Mouse (Mus musculus) kidney, adult 11 months (tissue): ENCODE measurements around the gene H1fnt.
A peak's percentile ranks its signal among the peaks of the same experiment; 100 is the strongest.

ENCODE experiments used
- DNase-seq: peaks from one replicate; pipeline ENCODE4 v3.0.0; 2022

H1fnt gene

DNA sequence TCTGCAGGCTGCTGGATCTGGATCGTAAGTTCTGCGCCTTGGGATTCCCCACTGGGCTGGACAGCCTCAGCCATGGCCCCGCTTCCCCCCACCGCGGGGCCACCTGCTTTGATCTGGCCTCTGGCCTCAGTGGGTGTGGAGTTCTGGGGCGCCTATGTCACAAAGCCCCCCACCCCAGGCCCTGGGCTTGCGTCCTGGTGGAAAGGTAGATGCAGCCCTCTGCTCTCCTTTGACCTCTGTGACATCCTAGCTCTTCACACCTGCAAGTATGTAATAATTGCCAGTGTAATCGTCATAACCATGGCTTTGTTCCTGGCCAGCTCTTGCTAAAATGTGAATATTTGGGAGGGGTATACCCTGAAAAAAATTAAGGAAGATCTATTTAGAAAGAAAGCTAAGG lies at the start of gene H1fnt:
TSS of gene H1fnt (minus strand) at position 101 of the 400 bp plus-strand sequence.
- no peak for DNase-seq

DNA sequence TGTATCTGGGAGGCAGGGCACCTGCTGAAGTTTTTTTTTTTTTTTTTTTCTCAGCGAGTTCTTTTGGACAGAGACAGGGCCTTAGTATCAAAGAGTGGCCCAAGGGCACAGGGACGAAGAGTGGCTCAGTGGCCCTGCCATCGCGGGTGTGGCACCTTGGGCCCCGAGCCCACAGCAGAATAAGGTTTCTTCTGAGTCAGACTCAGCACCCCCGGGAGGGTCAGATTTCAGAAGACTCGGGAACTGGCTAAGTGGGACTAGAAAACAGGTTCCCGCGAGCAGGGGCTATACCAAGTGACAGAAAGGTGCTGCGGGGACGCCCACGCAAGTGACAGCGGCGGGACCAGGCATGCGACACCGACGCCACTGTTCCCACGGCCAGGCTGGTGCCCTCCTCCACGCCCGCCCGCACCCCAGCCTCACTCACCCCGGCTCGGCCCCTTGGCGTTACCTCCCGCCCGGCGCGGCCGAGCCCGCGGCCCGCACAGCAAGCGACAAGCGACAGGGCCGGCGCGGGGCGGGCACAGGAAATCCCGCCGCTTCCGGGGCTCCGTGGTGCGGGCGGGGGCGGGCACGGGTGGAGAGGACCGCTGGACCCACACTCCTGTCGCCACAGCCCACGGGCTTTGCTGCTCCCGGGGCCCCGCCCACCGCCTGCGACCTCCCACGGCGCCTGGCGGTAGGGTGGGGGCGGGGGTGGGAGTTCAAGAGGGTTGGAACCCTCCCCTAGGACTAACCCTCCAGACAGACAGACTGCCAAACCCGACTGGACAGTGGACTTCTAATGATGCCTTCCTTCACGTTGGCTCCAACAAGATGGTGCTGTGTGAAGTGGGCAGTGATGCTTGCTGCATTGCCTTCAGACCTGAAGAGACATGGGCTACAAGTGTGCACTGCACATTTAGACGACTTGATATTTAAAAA lies 38.8 kb upstream of the H1fnt start, which contains the start of gene Zfp641:
TSS of gene Zfp641 (minus strand) at position 534 of the 924 bp plus-strand sequence.
- DNase-seq: no peak

DNA sequence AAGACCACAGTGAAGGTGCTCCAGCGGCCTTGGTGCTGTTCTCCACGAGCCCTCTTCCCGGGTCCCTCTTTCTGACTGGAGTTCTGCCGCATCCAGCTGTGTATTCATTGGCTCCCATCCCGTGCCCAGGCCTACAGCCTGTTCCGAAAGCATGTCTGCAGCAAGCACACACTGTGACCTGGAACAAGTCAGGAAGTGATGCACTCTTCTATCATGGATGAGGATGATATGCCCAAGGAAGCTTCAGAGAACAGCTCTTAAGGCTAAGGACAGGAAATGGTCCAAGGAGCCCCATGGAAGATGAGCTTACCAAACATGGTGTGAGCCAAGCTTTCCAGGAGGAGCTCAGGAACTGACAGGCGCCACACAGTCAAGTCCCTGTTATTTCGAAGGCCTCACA lies 36.6 kb upstream of the H1fnt start:
- no peak for DNase-seq

DNA sequence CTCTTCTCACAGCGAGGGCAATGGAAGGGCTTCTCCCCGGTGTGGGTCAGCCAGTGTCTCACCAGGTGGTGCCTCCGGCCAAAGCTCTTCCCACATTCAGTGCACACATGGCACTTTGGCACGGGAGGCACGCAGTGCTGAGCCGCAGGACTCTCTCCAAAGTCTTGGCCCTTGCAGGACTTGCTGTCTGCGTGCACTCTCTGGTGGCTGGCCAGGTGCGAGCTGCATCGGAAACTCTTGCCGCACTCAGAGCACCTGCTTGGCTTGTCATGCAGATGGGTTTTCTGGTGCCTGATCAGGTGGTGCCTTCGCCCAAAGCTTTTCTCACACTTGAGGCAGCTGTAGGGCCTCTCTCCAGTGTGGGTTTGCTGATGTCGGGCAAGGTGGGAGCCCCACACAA lies 31.5 kb upstream of the H1fnt start:
- DNase-seq: peak; percentile 32

DNA sequence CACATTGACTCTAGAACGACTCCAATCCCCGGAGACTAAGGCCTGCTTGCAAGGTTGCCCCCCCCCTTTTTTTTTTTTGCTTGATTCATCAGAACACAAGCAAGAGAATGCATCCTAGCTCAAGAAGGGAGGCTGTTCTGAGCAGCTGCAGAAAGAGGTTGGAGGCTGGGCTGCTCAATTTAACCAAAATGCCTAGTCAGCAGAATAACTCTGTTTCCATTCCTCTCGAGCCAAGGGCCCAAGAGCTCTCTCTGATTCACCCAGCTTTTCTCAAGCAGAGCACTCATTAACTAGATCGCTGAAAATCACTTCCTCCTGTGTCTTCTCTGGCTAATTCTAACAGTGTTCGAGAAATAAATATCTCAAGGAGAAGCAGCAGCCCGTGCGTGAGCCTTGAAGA lies 29.3 kb upstream of the H1fnt start:
- DNase-seq: peak; percentile 30

DNA sequence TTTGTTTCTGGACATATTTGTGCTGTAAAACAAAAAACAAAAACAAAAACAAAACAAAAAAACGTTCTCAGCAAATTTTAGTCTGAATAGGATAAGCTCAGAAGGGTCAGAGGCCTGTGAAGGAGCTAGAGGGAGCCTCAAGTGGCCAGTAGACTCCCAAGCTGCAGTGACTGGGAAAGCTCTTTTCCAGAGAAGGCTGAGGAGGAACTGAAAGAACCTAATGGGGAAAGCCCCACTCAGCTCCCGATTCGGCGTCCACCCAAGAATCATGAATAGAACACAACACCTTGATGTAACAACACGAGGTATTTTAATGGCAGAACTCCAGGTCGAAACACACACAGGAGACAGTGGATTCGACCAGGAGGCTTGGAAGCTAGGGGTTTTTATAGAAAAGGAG lies 683 bp upstream of the H1fnt start:
- DNase-seq: no peak

DNA sequence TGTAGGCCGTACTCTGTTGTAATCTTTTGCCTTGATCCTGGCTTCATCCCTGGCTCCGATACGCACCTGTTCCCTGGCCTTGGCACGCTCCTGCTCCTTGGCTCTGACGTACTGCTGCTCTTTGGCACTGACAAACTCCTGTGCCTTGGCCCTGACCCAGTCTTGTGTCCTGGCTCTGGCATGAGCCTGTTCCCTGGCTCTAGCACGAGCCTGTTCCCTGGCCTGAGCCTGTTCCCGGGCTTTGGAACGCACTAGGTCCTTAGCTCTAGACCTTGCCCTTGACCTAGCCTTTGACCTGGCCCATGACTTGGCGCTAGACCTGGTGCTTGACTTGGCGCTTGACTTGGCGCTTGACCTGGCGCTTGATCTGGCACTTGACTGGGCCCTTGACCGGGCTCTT lies 822 bp downstream of the H1fnt start:
- DNase-seq: peak; percentile 90

DNA sequence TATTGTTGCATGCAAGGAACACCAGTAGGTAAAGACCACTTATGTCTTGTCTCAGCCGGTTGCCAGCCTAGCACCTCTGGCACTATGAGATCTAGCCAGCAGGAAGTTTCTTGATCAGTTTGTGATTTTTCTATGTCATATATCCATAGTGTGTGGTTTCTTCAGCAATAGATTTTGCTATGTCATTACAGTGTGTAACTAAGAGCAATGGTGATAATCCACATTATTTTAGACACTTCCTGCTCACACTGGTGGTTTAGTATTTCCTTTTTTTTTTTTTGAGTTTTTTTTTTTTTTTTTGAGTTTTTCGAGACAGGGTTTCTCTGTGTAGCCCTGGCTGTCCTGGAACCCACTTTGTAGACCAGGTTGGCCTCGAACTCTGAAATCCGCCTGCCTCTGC lies 21.7 kb downstream of the H1fnt start:
- DNase-seq: no peak

DNA sequence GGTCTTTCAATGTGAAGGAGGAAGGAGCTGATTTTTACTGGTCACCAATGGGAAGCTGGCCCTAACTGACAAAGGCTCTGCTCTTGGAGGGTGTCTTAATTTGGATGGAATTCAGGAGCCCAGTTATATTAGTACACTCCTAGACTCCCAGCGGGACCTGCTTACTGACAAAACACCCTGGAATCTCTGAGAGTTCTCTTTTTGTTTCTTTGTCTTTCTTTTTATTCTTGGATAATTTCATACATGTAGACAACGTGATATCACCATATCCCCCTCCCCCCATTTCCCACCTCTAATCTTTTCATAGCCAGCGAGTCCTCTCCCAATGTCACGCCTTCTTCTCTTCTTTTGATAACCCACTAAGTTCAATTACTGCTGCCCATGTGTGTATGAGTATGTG lies 22.7 kb downstream of the H1fnt start, which contains the start of gene Olfr286:
TSS of gene Olfr286 (minus strand) at position 101 of the 400 bp plus-strand sequence.
- DNase-seq: no peak

DNA sequence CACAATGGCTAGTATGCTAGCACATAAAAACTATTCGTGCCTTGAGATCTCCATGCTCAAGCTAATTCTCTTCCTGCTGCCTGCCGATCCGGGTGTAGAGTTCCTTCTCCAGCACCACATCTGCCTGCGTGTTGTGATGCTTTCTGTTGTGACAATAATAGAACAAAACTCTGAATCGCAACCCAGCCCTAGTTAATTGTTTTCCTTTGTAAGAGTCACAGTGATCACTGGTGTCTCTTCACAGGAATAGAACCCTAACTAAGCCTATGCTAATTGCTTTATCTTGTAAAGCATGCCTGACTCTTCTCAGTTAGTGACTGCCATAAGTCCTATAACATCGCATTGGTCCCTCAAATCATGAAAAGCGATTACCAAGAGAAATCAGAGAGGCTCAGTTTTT lies 31.0 kb downstream of the H1fnt start:
- DNase-seq: no peak

DNA sequence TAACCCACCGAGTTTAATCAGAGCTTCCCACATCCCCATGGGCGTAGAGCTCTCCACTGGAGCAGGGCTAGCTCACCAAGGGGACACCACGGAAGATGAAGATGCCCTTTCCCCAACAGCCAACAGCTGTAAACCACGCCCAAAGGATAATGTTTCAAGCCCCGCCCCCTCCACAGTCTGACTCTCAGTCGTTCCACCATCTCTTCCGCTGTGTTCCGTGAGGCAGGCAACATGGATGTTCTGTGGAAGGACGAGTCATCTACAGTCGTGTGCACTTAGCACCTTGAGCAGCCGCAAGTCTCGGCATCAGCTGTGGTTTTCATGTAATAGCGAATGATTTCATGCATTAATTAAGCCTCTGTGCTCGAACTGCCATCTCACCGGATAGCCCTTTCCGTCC lies 31.5 kb downstream of the H1fnt start:
- DNase-seq: no peak

DNA sequence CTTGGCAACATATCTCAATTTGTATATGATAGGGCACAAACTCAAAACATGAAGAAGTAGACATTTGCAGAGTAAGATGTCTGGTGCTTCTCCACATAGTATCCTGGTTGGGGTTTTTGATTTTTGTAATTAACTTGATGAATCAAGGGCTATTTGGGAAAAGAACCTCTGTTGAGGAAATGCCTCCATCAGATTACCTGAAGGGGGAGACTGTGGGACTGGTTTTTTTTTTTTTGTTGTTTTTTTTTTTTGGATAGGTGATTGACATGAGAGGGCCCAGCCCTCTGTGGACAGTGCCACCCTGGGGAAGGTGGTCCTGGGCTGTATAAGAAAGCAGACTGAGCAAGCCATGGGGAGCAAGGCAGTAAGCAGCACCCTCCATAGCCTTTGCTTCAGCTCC lies 34.7 kb downstream of the H1fnt start:
- no peak for DNase-seq

DNA sequence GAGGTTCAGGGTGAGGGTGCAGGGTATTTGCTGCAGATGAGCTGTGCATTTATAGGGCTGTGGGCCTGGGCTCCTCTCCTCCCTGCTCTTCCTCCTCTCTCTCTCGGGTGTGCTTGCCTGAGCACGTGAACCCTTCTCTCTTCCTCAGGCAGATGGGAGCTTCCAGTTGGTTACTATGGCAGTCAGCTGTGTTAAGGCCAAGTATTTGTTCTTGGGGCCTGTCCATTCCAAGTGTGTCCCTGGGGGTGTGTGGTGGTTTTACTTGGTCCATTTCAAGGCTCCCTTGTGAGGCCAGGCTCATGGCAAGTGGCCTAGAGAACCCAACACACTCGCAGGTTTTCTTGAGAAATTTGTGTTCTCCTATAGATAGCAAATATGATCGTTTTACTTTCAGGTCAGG lies 36.2 kb downstream of the H1fnt start, which contains the start of the genes Gm44579 and Olfr287:
TSS of gene Gm44579 (minus strand) at position 101 of the 400 bp plus-strand sequence.
TSS of gene Olfr287 (minus strand) at position 180 of the 400 bp plus-strand sequence.
- DNase-seq: no peak

DNA sequence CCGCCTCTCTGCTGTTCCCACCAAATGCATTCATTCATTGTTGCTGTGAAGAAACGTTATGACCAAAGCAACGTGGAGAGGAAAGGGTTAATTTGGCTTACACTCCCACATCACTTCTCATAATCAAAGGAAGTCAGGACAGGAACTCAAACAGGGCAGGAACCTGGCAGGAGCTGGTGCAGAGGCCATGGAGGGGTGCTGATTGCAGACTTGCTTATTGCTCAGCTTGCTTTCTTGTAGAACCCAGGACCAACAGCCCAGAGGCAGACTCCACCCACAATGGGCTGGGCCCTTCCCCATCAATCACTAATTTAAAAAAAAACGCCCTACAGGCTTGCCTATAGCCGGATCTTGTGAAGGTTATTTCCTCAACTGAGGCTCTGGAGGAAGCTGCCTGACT lies 43.0 kb downstream of the H1fnt start:
- no peak for DNase-seq

DNA sequence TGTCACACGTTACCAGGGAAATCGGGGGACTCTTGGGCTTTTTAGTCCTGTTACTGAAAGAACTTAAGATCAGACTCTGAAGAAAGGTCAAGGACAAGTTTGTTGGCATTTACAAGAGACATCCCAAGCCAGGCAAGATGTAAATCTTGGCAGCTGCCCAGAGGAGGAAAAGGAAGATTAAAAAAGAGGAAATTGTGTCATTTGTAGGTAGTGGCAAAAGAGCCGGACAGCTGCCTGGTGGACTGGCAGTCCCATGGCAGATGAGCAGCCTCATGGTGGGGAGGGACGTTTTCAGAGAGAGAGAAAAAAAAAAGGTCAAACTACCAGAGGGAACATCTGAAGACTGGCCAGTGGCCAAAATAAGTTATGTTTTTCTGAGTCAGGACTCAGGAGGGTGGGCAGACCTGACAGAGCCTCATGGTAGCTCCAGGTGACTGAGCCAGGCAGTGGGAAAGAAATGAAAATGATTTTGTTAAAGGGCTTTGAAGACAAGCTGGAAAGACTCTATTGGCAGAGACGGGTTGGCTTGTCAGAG lies 43.7 kb downstream of the H1fnt start:
- peak; percentile 8 for DNase-seq

DNA sequence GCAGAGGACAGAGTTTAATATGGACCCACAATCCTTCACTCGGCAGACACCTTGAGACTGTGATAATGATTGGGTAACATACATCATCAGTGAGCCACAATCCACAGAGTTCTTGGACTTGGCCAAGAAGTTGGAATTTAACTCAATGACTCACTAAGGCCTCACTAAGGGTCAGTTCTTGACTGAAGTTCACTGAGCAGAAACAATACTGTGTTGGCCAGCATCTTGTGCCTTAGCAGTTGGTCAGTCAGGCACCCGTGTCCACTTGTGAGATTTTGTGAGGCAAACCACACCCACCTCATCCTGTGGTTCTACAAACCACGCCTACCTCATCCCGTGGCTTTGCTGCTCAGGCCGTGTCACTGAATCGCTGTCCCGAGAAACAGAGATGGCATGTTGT lies 47.4 kb downstream of the H1fnt start:
- DNase-seq: peak; percentile 69
